Mouse (Mus musculus) small intestine, adult 10 weeks (tissue): Measurements from ENCODE around the gene Derl2. TPM values are rescaled to one million over a fixed set of nuclear protein-coding genes. Genes with fewer than 3 reads are reported as not detected.

Source experiments
- polyA plus RNA-seq: library from polyadenylated mRNA; stranded (reverse); fragments of 350-450 nt; fragmentation: Illumina TruSeq; extraction: RNeasy Lipid Tissue Mini Kit (QIAGEN cat#74804); gene quantifications from one replicate; pipeline ENCODE4 v1.2.3, GENCODE M21; 2014; ENCODE audit warnings: low replicate concordance

Derl2 gene
- 81.0 TPM for polyA plus RNA-seq

GRCm38 (mm10) chr11:71019201-71020068, at the start of gene Derl2, which contains the start of gene Mis12:
Derl2 (minus strand) TSS chr11:71019841.
Mis12 (plus strand) TSS chr11:71019611.

GRCm38 (mm10) chr11:71033163-71033761, 13.6 kb upstream of the Derl2 start, which contains the start of gene 6330403K07Rik:
6330403K07Rik (minus strand) TSS chr11:71033513.

GRCm38 (mm10) chr11:71004316-71004773, 15.3 kb downstream of the Derl2 start, which contains the start of gene Dhx33:
Dhx33 (minus strand) TSS chr11:71004437.

GRCm38 (mm10) chr11:70982557-70983228, 36.9 kb downstream of the Derl2 start, which contains the start of gene C1qbp:
C1qbp (minus strand) TSS chr11:70983026.

GRCm38 (mm10) chr11:70969821-70970559, 49.7 kb downstream of the Derl2 start, which contains the start of the genes Nup88 and Rpain:
Nup88 (minus strand) TSS chr11:70969973.
Rpain (plus strand) TSS chr11:70970213.

Other genes starting within 250 kb of the Derl2 start
- 1.6 TPM for gene Scimp, start 207.3 kb downstream of the Derl2 start, polyA plus RNA-seq
- 45.4 TPM for gene Rabep1, start 175.1 kb downstream of the Derl2 start, polyA plus RNA-seq
- gene Nup88, start 49.9 kb downstream of the Derl2 start, polyA plus RNA-seq, result 138 TPM
- 6.9 TPM for gene Rpain, start 49.6 kb downstream of the Derl2 start, polyA plus RNA-seq
- 104 TPM for gene C1qbp, start 36.8 kb downstream of the Derl2 start, polyA plus RNA-seq
- gene Dhx33, start 15.4 kb downstream of the Derl2 start, polyA plus RNA-seq, result 9.3 TPM
- gene Mis12, start 230 bp downstream of the Derl2 start, polyA plus RNA-seq, result 46.9 TPM
- gene 6330403K07Rik, start 13.7 kb upstream of the Derl2 start, polyA plus RNA-seq, result 1.8 TPM
- 0.59 TPM for gene Nlrp1a, start 124.9 kb upstream of the Derl2 start, polyA plus RNA-seq
- gene Nlrp1b, start 210.9 kb upstream of the Derl2 start, polyA plus RNA-seq, result 11.8 TPM